Mouse (Mus musculus) neural tube, embryonic 11.5 days (tissue): ENCODE results near the gene Nags. TPM values are rescaled to one million over a fixed set of nuclear protein-coding genes. Genes with fewer than 3 reads are reported as not detected.
A peak's percentile ranks its signal among the peaks of the same experiment; 100 is the strongest.

ENCODE experiments used
- ATAC-seq: fragments of 200-750 bp; cut with Nextera tagmentation; 2 replicates; pipeline ENCODE4 v1.8.0; 2017; ENCODE audit warnings: moderate number of reproducible peaks, mild to moderate bottlenecking, moderate TSS enrichment, moderate library complexity; ENCODE audit not compliant: insufficient read depth, low FRiP score, low TSS enrichment
- DNase-seq: peaks from one replicate; pipeline ENCODE4 v3.0.0-alpha.2; 2015; ENCODE audit warnings: low spot score
- H3K27ac ChIP-seq: fragments of 300-500 bp; sonication (generic); 2 replicates; pipeline ENCODE4 v1.5.1; 2014; ENCODE audit warnings: low read depth, mild to moderate bottlenecking, low read length
- H3K27me3 ChIP-seq: fragments of 300-500 bp; sonication (generic); 2 replicates; pipeline ENCODE4 v1.6.1; 2014; ENCODE audit warnings: mild to moderate bottlenecking, low read length, mixed read lengths; ENCODE audit not compliant: control insufficient read depth, insufficient read depth
- H3K36me3 ChIP-seq: fragments of 300-500 bp; sonication (generic); 2 replicates; pipeline ENCODE4 v1.6.1; 2014; ENCODE audit warnings: mild to moderate bottlenecking, low read length, moderate library complexity, mixed read lengths; ENCODE audit not compliant: control insufficient read depth, insufficient read depth
- H3K4me1 ChIP-seq: fragments of 300-500 bp; sonication (generic); 2 replicates; pipeline ENCODE4 v1.6.1; 2014; ENCODE audit warnings: low read length, mixed read lengths; ENCODE audit not compliant: control insufficient read depth, insufficient read depth
- H3K4me2 ChIP-seq: fragments of 300-500 bp; sonication (generic); 2 replicates; pipeline ENCODE4 v1.6.1; 2014; ENCODE audit warnings: low read depth, mild to moderate bottlenecking, moderate library complexity
- H3K4me3 ChIP-seq: fragments of 300-500 bp; sonication (generic); 2 replicates; pipeline ENCODE4 v1.5.1; 2014; ENCODE audit warnings: low read depth, low read length
- H3K9ac ChIP-seq: fragments of 300-500 bp; sonication (generic); 2 replicates; pipeline ENCODE4 v1.6.1; 2014; ENCODE audit warnings: mild to moderate bottlenecking, low read length
- H3K9me3 ChIP-seq: fragments of 300-500 bp; sonication (generic); 2 replicates; pipeline ENCODE4 v1.6.1; 2016; ENCODE audit warnings: low read length; ENCODE audit not compliant: control insufficient read depth
- WGBS: fragments of 180-500 bp; shearing (Covaris S2); extraction: QIAGEN DNeasy Blood & Tissue Kit; methylation state at CpG from one replicate; pipeline ENCODE4 v1.1.7; 2014; 5-methylcytosine and 5-hydroxymethylcytosine counted together
- polyA plus RNA-seq: library from polyadenylated mRNA; unstranded; fragments of >200 nt; fragmentation: Nextera tagmentation; extraction: Ambion mirVana; gene quantifications from 2 replicates; pipeline ENCODE4 v1.2.1, GENCODE M21; 2014

Nags gene
- polyA plus RNA-seq, 1 experiment from 2014 or later: not detected

DNA sequence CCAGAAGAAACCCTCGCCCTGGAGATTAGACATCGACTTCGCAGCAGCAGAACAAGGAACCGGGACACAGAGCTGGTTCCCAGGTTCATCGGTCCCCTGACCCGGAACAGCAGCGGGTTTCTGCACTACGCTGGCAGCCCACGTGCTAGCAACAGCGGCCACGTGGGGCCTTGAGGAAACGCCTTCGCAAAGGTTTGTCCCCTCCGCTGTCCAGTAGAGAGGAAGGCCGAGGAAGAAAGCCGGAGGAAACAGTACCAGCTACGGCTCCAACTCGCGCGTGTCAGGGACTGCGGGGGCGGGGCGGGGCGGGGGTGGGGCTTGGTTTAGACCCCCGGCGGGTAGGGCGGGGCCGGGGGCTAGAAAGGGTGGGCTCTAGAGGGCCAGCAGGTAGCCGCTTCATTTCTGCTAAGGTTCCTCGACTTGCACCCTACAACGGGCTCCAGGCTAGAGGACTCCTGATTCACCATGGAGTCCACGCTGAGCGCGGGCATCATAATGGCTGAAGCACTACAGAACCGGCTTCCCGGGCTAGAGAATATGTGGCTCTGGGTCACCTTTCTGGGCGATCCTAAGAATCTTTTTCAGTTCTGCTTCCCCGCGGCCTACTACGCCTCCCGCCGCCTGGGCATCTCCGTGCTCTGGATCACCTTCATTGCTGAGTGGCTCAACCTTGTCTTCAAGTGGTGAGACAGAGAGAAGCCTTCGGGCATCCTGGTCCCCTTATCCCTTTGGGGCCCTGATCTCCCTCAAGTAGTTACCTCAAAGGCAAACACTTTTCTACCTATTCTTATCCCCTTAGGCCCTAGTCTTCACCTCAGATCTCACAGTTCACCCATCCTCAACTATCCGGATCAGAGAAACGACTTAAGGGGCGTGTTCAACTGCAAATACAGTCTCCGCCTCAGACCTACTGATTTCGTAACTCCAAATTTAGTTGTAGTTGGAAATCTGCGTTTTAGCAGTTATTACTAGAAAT, 44.4 kb downstream of the Nags start, which contains the start of gene G6pc3:
Gene G6pc3 (plus strand): TSS at position 160 of the 976 bp plus-strand sequence.
- H3K27ac ChIP-seq: no peak within 1 kb of the TSS
- peak within 1 kb of the TSS; percentile 58 for H3K4me3 ChIP-seq
- peaks cover 7% of the 10 kb centered on the region; the same call in 1 of the 2 replicates for H3K4me1 ChIP-seq
- DNase-seq: peak; percentile 88
- no peaks in the 10 kb centered on the region for H3K27me3 ChIP-seq
- peak within 1 kb of the TSS; percentile 71 for H3K9ac ChIP-seq
- H3K36me3 ChIP-seq: peaks cover 3% of the 10 kb centered on the region; the same call in 1 of the 2 replicates
- H3K4me2 ChIP-seq: peak within 1 kb of the TSS; percentile 87
- no peaks in the 10 kb centered on the region for H3K9me3 ChIP-seq
- WGBS: 4% methylated on average over 49 of the region's 50 CpGs
- peak; percentile 60; the same call in 1 of the 2 replicates for ATAC-seq

DNA sequence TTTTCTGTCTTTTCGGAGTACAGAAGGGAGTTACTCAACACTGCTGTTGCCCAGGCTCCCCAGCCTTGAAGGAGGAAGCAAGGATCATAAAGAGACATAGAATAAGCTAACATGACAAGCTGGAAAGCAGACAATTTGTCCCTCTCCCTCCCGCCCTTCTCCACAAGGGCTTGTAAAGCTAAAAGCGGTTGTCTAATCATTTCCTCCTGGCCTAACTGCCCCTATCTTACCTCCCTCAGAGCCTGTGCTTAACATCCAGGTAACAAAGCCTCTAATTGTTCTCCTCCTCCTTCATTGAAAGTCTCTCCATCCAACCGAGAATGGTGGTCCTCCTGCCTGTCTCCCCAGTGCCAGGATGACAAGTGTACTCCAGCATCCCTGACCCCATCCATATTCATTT, 45.5 kb downstream of the Nags start:
- ATAC-seq (no peak), DNase-seq (no peak)
- Histone ChIP-seq H3K9ac (no peak overlapping the region), H3K27me3 (no peaks in the 10 kb centered on the region), H3K36me3 (peaks cover 5% of the 10 kb centered on the region; the same call in 1 of the 2 replicates), H3K9me3 (no peaks in the 10 kb centered on the region), H3K4me1 (peaks cover 7% of the 10 kb centered on the region; the same call in 1 of the 2 replicates), H3K27ac (no peak overlapping the region), H3K4me2 (peak overlapping the region; percentile 87), H3K4me3 (no peak overlapping the region)
- WGBS: 30% methylated on average over 4 of the region's 4 CpGs

GRCm38 (mm10) chr11:102193657-102194440, 48.5 kb downstream of the Nags start:
- no peak overlapping the region for H3K4me2 ChIP-seq
- H3K9ac ChIP-seq: no peak overlapping the region
- H3K4me1 ChIP-seq: peaks cover 7% of the 10 kb centered on the region; the same call in 1 of the 2 replicates
- H3K27me3 ChIP-seq: no peaks in the 10 kb centered on the region
- 76% methylated on average over 9 of the region's 9 CpGs for WGBS
- no peak overlapping the region for H3K4me3 ChIP-seq
- ATAC-seq (no peak), DNase-seq (no peak)
- H3K9me3 ChIP-seq: no peaks in the 10 kb centered on the region
- peaks cover 13% of the 10 kb centered on the region for H3K36me3 ChIP-seq
- no peak overlapping the region for H3K27ac ChIP-seq

- H3K9me3 ChIP-seq: no peaks in the 10 kb centered on the region
- H3K27ac ChIP-seq: no peak overlapping the region
- H3K4me2 ChIP-seq: no peak overlapping the region
- H3K9ac ChIP-seq: no peak overlapping the region
- no peaks in the 10 kb centered on the region for H3K27me3 ChIP-seq
- peaks cover 15% of the 10 kb centered on the region for H3K36me3 ChIP-seq
- no peaks in the 10 kb centered on the region for H3K4me1 ChIP-seq
- H3K4me3 ChIP-seq: no peak overlapping the region
- 88% methylated on average over 21 of the region's 21 CpGs for WGBS
- ATAC-seq: no peak
- DNase-seq: no peak
Observed at GRCm38 (mm10) chr11:102196018-102196797, 50.9 kb downstream of the Nags start.

DNA sequence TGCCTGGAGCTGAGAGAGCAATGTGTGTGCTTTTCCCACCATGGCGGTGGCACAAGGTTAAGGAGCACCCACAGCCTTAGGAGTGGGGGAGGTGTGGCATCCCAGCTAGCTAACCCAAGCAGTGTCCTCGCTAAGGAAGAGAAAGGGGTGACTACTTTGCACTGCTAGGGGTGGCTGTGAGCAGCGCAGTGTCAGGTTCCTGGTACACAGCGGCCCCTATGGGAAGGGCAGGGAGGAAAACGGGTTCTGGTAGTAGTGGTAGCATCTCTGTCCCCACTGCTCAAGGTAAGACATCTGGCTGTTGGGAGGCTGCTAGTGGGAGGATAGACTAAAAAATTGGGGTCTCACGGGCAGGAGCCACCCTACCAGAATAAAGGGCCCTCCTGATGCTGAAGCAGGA, 52.9 kb downstream of the Nags start:
- no peak overlapping the region for H3K4me3 ChIP-seq
- no peak overlapping the region for H3K9ac ChIP-seq
- H3K4me2 ChIP-seq: no peak overlapping the region
- H3K4me1 ChIP-seq: no peaks in the 10 kb centered on the region
- no peak overlapping the region for H3K27ac ChIP-seq
- no peaks in the 10 kb centered on the region for H3K9me3 ChIP-seq
- DNase-seq (no peak), ATAC-seq (no peak)
- H3K27me3 ChIP-seq: no peaks in the 10 kb centered on the region
- WGBS: 64% methylated on average over 6 of the region's 6 CpGs
- peaks cover 17% of the 10 kb centered on the region for H3K36me3 ChIP-seq

Other genes with a start within 250 kb of the Nags start
- not detected in 2 replicates for gene Sost, start 178.5 kb upstream of the Nags start, polyA plus RNA-seq
- gene Cfap97d1, start 161.2 kb upstream of the Nags start, polyA plus RNA-seq: not detected in 2 replicates
- 14.0 and 15.3 TPM in 2 replicates for gene Dusp3, start 158.5 kb upstream of the Nags start, polyA plus RNA-seq
- 28.1 and 35.1 TPM in 2 replicates for gene Mpp3, start 117.1 kb upstream of the Nags start, polyA plus RNA-seq
- 0.12 and 0.26 TPM in 2 replicates for gene Cd300lg, start 104.0 kb upstream of the Nags start, polyA plus RNA-seq
- gene Mpp2, start 57.0 kb upstream of the Nags start, polyA plus RNA-seq: 15.8 and 16.2 TPM in 2 replicates
- not detected in 2 replicates for gene Ppy, start 44.2 kb upstream of the Nags start, polyA plus RNA-seq
- 1.0 TPM in 1 of 2 replicates, not detected in the other for gene Pyy, start 37.7 kb upstream of the Nags start, polyA plus RNA-seq
- 34.2 and 34.9 TPM in 2 replicates for gene Tmem101, start 10.9 kb downstream of the Nags start, polyA plus RNA-seq
- gene Lsm12, start 39.8 kb downstream of the Nags start, polyA plus RNA-seq: 74.2 and 81.9 TPM in 2 replicates
- 30.0 and 35.3 TPM in 2 replicates for gene G6pc3, start 44.1 kb downstream of the Nags start, polyA plus RNA-seq
- gene Hdac5, start 84.7 kb downstream of the Nags start, polyA plus RNA-seq: 41.1 and 42.7 TPM in 2 replicates
- gene BC030867, start 103.4 kb downstream of the Nags start, polyA plus RNA-seq: 17.9 and 18.6 TPM in 2 replicates
- gene Asb16, start 123.2 kb downstream of the Nags start, polyA plus RNA-seq: not detected in 2 replicates
- 61.7 and 64.5 TPM in 2 replicates for gene Tmub2, start 139.4 kb downstream of the Nags start, polyA plus RNA-seq
- 18.8 and 20.0 TPM in 2 replicates for gene Atxn7l3, start 151.1 kb downstream of the Nags start, polyA plus RNA-seq
- gene Ubtf, start 174.2 kb downstream of the Nags start, polyA plus RNA-seq: 86.0 and 93.2 TPM in 2 replicates
- 26.6 and 28.4 TPM in 2 replicates for gene Slc4a1, start 220.7 kb downstream of the Nags start, polyA plus RNA-seq
- 46.7 and 51.5 TPM in 2 replicates for gene Rundc3a, start 247.9 kb downstream of the Nags start, polyA plus RNA-seq